Mouse (Mus musculus): ENCODE results near the gene Olfr123. TPM values are rescaled to one million over a fixed set of nuclear protein-coding genes. Genes with fewer than 3 reads are reported as not detected.

Gene Olfr123
- polyA plus RNA-seq (2015; fragmentation: Nextera tagmentation; extraction: Ambion mirVana): not detected in 2 replicates

GRCm38 (mm10) chr17:37793229-37793628 lies at the start of gene Olfr123:
Gene Olfr123, plus strand, starts transcription at chr17:37793529.
- Histone ChIP-seq H3K4me1 (no peaks in the 10 kb centered on the region), H3K36me3 (no peaks in the 10 kb centered on the region)
- 81% methylated on average over 2 of the region's 2 CpGs for WGBS

GRCm38 (mm10) chr17:37768307-37768706 lies 25.0 kb upstream of the Olfr123 start, which contains the start of gene Olfr122:
Gene Olfr122, plus strand, starts transcription at chr17:37768607.
- Histone ChIP-seq H3K4me2 (no peak within 1 kb of the TSS), H3K36me3 (no peaks in the 10 kb centered on the region), H3K4me3 (no peak within 1 kb of the TSS), H3K9me3 (no peaks in the 10 kb centered on the region), H3K27me3 (no peaks in the 10 kb centered on the region), H3K9ac (no peak within 1 kb of the TSS), H3K4me1 (no peaks in the 10 kb centered on the region), H3K27ac (no peak within 1 kb of the TSS)
- no peak for ATAC-seq (ENCODE audit: borderline replicate concordance, extremely low read depth, low FRiP score, low TSS enrichment)
- 75% methylated on average over 4 of the region's 4 CpGs for WGBS

More at GRCm38 (mm10) chr17:37793229-37793628, at the start of gene Olfr123:
- no peaks in the 10 kb centered on the region for H3K27me3 ChIP-seq
- no peak within 1 kb of the TSS for H3K27ac ChIP-seq
- no peak within 1 kb of the TSS for H3K9ac ChIP-seq
- no peak within 1 kb of the TSS for H3K4me2 ChIP-seq
- H3K4me3 ChIP-seq: no peak within 1 kb of the TSS
- ATAC-seq (ENCODE audit: borderline replicate concordance, extremely low read depth, low FRiP score, low TSS enrichment): no peak
- H3K9me3 ChIP-seq: no peaks in the 10 kb centered on the region

- H3K27ac ChIP-seq: no peak within 1 kb of the TSS
- no peaks in the 10 kb centered on the region for H3K36me3 ChIP-seq
- H3K4me1 ChIP-seq: no peaks in the 10 kb centered on the region
- H3K4me3 ChIP-seq: no peak within 1 kb of the TSS
- ATAC-seq (ENCODE audit: borderline replicate concordance, extremely low read depth, low FRiP score, low TSS enrichment): no peak
- no peaks in the 10 kb centered on the region for H3K27me3 ChIP-seq
- 76% methylated on average over 3 of the region's 3 CpGs for WGBS
- no peak within 1 kb of the TSS for H3K4me2 ChIP-seq
- no peak within 1 kb of the TSS for H3K9ac ChIP-seq
- no peaks in the 10 kb centered on the region for H3K9me3 ChIP-seq
These were observed 6.3 kb downstream of the Olfr123 start, which contains the start of gene Olfr124 for GRCm38 (mm10) chr17:37799588-37799987. Gene Olfr124, plus strand, starts transcription at chr17:37799888.

GRCm38 (mm10) chr17:37832649-37833048 lies 39.3 kb downstream of the Olfr123 start, which contains the start of gene Olfr125:
Gene Olfr125, plus strand, starts transcription at chr17:37832949.
- no peak within 1 kb of the TSS for H3K9ac ChIP-seq
- no peak for ATAC-seq (ENCODE audit: borderline replicate concordance, extremely low read depth, low FRiP score, low TSS enrichment)
- no peaks in the 10 kb centered on the region for H3K36me3 ChIP-seq
- H3K27me3 ChIP-seq: no peaks in the 10 kb centered on the region
- H3K9me3 ChIP-seq: no peaks in the 10 kb centered on the region
- H3K4me1 ChIP-seq: no peaks in the 10 kb centered on the region
- H3K27ac ChIP-seq: no peak within 1 kb of the TSS
- no peak within 1 kb of the TSS for H3K4me3 ChIP-seq
- no peak within 1 kb of the TSS for H3K4me2 ChIP-seq

- Histone ChIP-seq H3K9me3 (no peaks in the 10 kb centered on the region), H3K27ac (no peak within 1 kb of the TSS), H3K4me2 (no peak within 1 kb of the TSS), H3K27me3 (no peaks in the 10 kb centered on the region), H3K4me1 (no peaks in the 10 kb centered on the region), H3K36me3 (no peaks in the 10 kb centered on the region), H3K9ac (no peak within 1 kb of the TSS), H3K4me3 (no peak within 1 kb of the TSS)
- no peak for ATAC-seq (ENCODE audit: borderline replicate concordance, extremely low read depth, low FRiP score, low TSS enrichment)
These were observed 53.9 kb downstream of the Olfr123 start, which contains the start of gene Olfr126 for GRCm38 (mm10) chr17:37847183-37847582. Gene Olfr126, plus strand, starts transcription at chr17:37847483.

Other genes with a start within 250 kb of the Olfr123 start
- not detected in 2 replicates for gene Olfr112, start 224.1 kb upstream of the Olfr123 start, polyA plus RNA-seq (2015; fragmentation: Nextera tagmentation; extraction: Ambion mirVana)
- not detected in 2 replicates for gene Olfr113, start 215.9 kb upstream of the Olfr123 start, polyA plus RNA-seq (2015; fragmentation: Nextera tagmentation; extraction: Ambion mirVana)
- gene Olfr114, start 200.8 kb upstream of the Olfr123 start, polyA plus RNA-seq (2015; fragmentation: Nextera tagmentation; extraction: Ambion mirVana): not detected in 2 replicates
- not detected in 2 replicates for gene Olfr115, start 166.4 kb upstream of the Olfr123 start, polyA plus RNA-seq (2015; fragmentation: Nextera tagmentation; extraction: Ambion mirVana)
- gene Olfr116, start 166.3 kb upstream of the Olfr123 start, polyA plus RNA-seq (2015; fragmentation: Nextera tagmentation; extraction: Ambion mirVana): not detected in 2 replicates
- gene Olfr117, start 129.7 kb upstream of the Olfr123 start, polyA plus RNA-seq (2015; fragmentation: Nextera tagmentation; extraction: Ambion mirVana): not detected in 2 replicates
- gene Olfr118, start 126.5 kb upstream of the Olfr123 start, polyA plus RNA-seq (2015; fragmentation: Nextera tagmentation; extraction: Ambion mirVana): not detected in 2 replicates
- gene Olfr119, start 97.0 kb upstream of the Olfr123 start, polyA plus RNA-seq (2015; fragmentation: Nextera tagmentation; extraction: Ambion mirVana): not detected in 2 replicates
- gene Olfr120, start 71.7 kb upstream of the Olfr123 start, polyA plus RNA-seq (2015; fragmentation: Nextera tagmentation; extraction: Ambion mirVana): not detected in 2 replicates
- gene Olfr121, start 44.7 kb upstream of the Olfr123 start, polyA plus RNA-seq (2015; fragmentation: Nextera tagmentation; extraction: Ambion mirVana): not detected in 2 replicates
- not detected in 2 replicates for gene Olfr122, start 24.9 kb upstream of the Olfr123 start, polyA plus RNA-seq (2015; fragmentation: Nextera tagmentation; extraction: Ambion mirVana)
- gene Olfr124, start 6.4 kb downstream of the Olfr123 start, polyA plus RNA-seq (2015; fragmentation: Nextera tagmentation; extraction: Ambion mirVana): not detected in 2 replicates
- gene Olfr125, start 39.4 kb downstream of the Olfr123 start, polyA plus RNA-seq (2015; fragmentation: Nextera tagmentation; extraction: Ambion mirVana): not detected in 2 replicates
- not detected in 2 replicates for gene Olfr126, start 54.0 kb downstream of the Olfr123 start, polyA plus RNA-seq (2015; fragmentation: Nextera tagmentation; extraction: Ambion mirVana)
- gene Olfr127, start 106.9 kb downstream of the Olfr123 start, polyA plus RNA-seq (2015; fragmentation: Nextera tagmentation; extraction: Ambion mirVana): not detected in 2 replicates
- not detected in 2 replicates for gene Olfr128, start 127.0 kb downstream of the Olfr123 start, polyA plus RNA-seq (2015; fragmentation: Nextera tagmentation; extraction: Ambion mirVana)
- gene Olfr761, start 159.6 kb downstream of the Olfr123 start, polyA plus RNA-seq (2015; fragmentation: Nextera tagmentation; extraction: Ambion mirVana): not detected in 2 replicates